Mouse (Mus musculus) megakaryocyte, embryonic 14.5 days (primary cell): ENCODE results near the gene Fam213b. TPM values are rescaled to one million over a fixed set of nuclear protein-coding genes. Genes with fewer than 3 reads are reported as not detected.

Experiments
- H3K27me3 ChIP-seq: replicated peaks from 2 replicates; pipeline ENCODE3; 2012; ENCODE audit warnings: inconsistent platforms
- H3K36me3 ChIP-seq: replicated peaks from 2 replicates; pipeline ENCODE3; 2012; ENCODE audit warnings: low read length, inconsistent platforms, mixed read lengths
- H3K4me1 ChIP-seq: 2 replicates; pipeline ENCODE4 v1.6.1; 2012; ENCODE audit warnings: inconsistent platforms
- H3K4me3 ChIP-seq: replicated peaks from 2 replicates; pipeline ENCODE3; 2012; ENCODE audit warnings: moderate library complexity, mild to moderate bottlenecking, inconsistent platforms
- H3K9me3 ChIP-seq: 2 replicates; pipeline ENCODE4 v1.6.1; 2012; ENCODE audit warnings: inconsistent platforms
- FLI1 ChIP-seq: IDR thresholded peaks from 2 replicates; pipeline ENCODE4 v1.6.1; 2012; ENCODE audit warnings: low read length, inconsistent platforms, mixed read lengths
- GATA1 ChIP-seq: IDR thresholded peaks from 3 replicates; pipeline ENCODE4 v1.6.1; 2012; ENCODE audit warnings: mixed read lengths, low read length, inconsistent platforms, borderline replicate concordance
- polyA plus RNA-seq: library from polyadenylated mRNA; stranded (reverse); fragments of >175 nt; gene quantifications from 2 replicates; pipeline ENCODE4 v1.2.3, GENCODE M21; 2012; ENCODE audit warnings: low replicate concordance; ENCODE audit not compliant: insufficient read depth

The Fam213b gene
- polyA plus RNA-seq, result 13.1 TPM in 1 of 2 replicates, not detected in the other

DNA sequence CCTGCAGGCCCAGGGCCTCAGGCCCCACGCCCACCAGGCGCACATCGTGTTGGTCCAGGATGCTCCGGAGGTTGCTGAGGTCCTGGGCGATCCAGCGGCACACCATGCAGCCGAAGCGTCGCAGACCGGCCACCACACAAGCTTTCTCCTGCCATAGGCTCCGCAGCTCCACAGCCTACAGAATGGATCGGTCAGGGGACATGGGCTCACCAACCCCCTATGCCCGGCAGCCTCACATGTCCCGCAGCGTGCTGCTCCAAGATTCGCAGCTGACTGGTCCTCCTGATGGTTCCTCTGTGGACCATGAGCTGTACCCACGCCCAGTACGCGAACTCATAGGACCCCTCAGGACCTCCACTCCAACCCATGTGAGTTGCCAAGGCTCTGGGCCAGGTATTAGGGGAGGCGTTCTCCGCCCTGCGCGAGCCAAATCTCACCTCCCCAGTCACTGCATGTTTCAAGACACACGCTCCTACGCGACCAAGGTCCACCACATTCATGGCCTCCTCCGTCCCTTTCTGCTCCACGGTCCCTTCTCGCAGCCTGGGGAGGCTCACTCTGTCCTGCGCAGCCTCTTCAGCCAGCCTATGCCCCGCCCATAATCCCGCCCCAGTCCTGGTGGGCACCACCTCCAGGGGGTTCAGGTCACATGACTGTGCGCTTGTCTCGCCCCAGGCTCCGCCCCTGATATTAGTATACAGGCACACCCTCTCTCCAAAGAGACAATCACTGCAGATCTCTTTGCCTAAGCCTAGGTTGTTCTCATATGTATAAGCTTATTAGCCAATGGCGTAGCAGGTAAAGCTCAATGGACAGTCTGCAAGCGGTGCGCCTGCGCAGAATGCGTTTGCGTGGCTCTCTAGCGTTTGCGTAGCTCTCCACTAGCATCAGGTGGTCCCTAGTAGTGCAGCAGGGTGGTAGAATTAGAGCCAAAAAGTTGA, at the start of gene Fam213b:
Fam213b (minus strand) TSS at position 630 of the 941 bp plus-strand sequence.
- H3K27me3 ChIP-seq, result peaks cover 73% of the 10 kb centered on the region
- peaks cover 28% of the 10 kb centered on the region for H3K4me1 ChIP-seq
- peak within 1 kb of the TSS; percentile 92 for H3K4me3 ChIP-seq
- H3K9me3 ChIP-seq, result peaks cover 19% of the 10 kb centered on the region
- TF ChIP-seq FLI1 (no peak), GATA1 (no peak)
- H3K36me3 ChIP-seq, result no peaks in the 10 kb centered on the region

GRCm38 (mm10) chr4:154948066-154948939, 49.4 kb upstream of the Fam213b start:
- Histone ChIP-seq H3K4me3 (no peak overlapping the region), H3K27me3 (peaks cover 72% of the 10 kb centered on the region), H3K9me3 (no peaks in the 10 kb centered on the region), H3K36me3 (no peaks in the 10 kb centered on the region), H3K4me1 (peaks cover 25% of the 10 kb centered on the region)
- TF ChIP-seq FLI1 (no peak), GATA1 (no peak)

DNA sequence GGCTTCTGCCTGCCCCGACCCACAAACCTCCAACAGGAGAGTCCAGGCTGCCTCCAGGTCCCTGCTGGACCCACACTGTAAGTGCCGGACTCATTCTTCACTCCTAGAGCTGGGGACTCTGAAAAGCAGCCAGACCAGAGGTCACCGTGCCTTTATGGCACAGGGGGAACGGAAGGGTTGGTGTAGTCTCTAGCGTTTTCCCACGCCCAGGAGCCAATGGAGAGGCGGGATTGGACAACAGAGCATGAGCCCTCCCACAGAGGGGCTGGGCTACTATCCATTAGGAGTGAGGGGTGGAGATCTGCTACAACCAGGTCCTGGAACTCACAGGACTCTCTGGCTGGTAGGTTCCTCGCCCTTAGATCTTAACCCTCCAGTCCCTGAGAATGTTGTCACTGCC, 47.4 kb upstream of the Fam213b start:
- Histone ChIP-seq H3K4me1 (peaks cover 29% of the 10 kb centered on the region), H3K36me3 (no peaks in the 10 kb centered on the region), H3K27me3 (peaks cover 54% of the 10 kb centered on the region), H3K4me3 (peak overlapping the region; percentile 24), H3K9me3 (no peaks in the 10 kb centered on the region)
- TF ChIP-seq FLI1 (no peak), GATA1 (no peak)

- H3K27me3 ChIP-seq, result peaks cover 36% of the 10 kb centered on the region
- peak overlapping the region; percentile 67 for H3K4me3 ChIP-seq
- H3K4me1 ChIP-seq, result peaks cover 40% of the 10 kb centered on the region
- H3K36me3 ChIP-seq, result no peaks in the 10 kb centered on the region
- no peaks in the 10 kb centered on the region for H3K9me3 ChIP-seq
- TF ChIP-seq GATA1 (no peak), FLI1 (no peak)
Measured at GRCm38 (mm10) chr4:154944121-154944590, 45.2 kb upstream of the Fam213b start.

DNA sequence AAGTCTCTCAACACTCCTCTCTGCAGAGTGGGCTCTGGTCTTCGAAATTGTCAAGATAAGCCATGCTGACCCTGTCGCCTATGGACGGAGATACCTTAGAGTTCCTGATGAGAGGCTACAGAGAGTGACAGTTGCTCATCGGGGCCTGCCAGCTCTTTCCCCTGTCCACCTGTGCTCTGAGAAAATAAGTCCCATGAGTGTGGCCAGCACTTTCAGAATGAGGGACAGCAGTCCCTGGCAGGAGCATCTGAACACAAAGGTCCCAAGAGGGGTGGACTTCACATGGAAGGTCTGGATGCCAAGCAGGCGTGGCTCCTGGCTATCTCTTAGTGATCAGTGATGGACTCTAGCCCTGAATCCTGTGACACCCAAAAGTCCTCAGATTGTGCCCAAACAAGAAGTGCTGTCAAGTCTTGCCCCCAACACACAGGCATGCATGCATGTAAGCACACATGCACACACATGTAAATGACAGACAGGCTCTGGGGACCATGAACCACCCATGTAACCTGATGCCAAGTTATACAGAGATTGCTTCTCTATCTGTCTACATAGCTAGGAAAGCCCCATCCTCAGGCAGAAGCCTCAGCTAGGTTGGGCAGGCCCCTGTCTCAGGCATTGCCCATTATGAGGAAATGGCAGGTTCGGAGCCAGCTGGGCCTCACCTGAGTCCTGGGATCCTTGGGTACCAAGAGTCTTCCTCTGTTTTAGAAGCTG, 44.5 kb upstream of the Fam213b start:
- Histone ChIP-seq H3K9me3 (no peaks in the 10 kb centered on the region), H3K4me1 (peaks cover 40% of the 10 kb centered on the region), H3K4me3 (peak overlapping the region; percentile 67), H3K36me3 (no peaks in the 10 kb centered on the region), H3K27me3 (peaks cover 31% of the 10 kb centered on the region)
- no peak for TF ChIP-seq FLI1
- no peak for TF ChIP-seq GATA1

DNA sequence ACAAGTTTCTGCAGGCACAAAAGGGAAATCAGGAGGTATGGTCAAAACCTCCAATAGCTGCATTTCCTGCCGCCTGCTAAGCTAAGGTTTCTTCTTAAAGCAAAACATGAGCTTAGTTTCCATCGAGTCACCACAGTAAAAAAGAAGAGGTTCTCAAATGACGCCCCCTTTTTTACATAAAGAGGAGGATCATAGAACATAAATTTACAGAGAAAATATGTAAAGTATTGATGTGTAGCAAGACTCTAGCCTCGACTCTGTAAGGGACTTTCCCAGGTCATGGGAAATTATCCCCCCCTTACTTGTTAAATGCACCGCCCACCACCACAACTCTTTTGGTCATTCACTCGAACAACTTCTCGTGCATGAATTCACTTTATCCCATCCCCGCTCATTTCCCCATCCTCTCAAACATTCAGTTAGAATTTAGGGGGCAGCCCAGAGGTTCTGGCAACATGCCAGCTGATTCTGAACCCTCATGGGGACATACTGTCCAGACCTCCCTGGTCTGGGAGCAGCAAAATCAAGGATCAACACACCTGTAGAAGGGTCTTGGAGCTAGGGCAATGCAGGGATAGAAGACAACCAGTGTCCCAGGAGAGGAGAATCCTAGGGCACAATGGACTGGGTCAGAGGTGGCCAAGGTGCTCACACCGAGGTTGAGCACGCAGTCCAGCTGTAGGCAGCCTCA, 43.8 kb upstream of the Fam213b start:
- no peaks in the 10 kb centered on the region for H3K36me3 ChIP-seq
- peaks cover 31% of the 10 kb centered on the region for H3K27me3 ChIP-seq
- peak overlapping the region; percentile 62 for H3K4me3 ChIP-seq
- peaks cover 40% of the 10 kb centered on the region for H3K4me1 ChIP-seq
- H3K9me3 ChIP-seq, result no peaks in the 10 kb centered on the region
- TF ChIP-seq GATA1 (no peak), FLI1 (no peak)

DNA sequence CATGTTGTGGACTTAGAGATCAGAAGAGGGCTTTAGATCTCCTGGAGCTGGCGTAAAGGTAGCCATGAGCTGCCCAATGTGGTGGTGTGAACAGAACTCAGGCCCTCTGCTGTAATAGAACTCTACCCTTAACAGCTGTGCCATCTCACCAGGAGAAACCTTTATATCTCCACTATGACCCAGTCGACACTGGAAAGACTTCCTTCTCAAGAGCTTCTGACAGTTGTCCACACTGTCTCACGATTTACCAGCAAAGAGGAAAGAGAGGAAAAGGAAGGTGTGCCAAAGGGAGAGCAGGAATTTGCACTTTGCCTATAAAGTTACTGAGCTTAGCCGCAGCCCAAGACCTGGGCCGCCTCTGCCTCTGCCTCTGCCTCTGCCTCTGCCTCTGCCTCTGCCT, 42.9 kb upstream of the Fam213b start:
- Histone ChIP-seq H3K36me3 (no peaks in the 10 kb centered on the region), H3K27me3 (peaks cover 30% of the 10 kb centered on the region), H3K4me3 (peak overlapping the region; percentile 9), H3K9me3 (no peaks in the 10 kb centered on the region), H3K4me1 (peaks cover 42% of the 10 kb centered on the region)
- TF ChIP-seq FLI1, result no peak
- TF ChIP-seq GATA1, result no peak

GRCm38 (mm10) chr4:154940156-154940555, 41.2 kb upstream of the Fam213b start:
- TF ChIP-seq FLI1 (no peak), GATA1 (no peak)
- H3K27me3 ChIP-seq, result peaks cover 17% of the 10 kb centered on the region
- H3K36me3 ChIP-seq, result no peaks in the 10 kb centered on the region

GRCm38 (mm10) chr4:154937746-154938145, 38.8 kb upstream of the Fam213b start:
- peaks cover 32% of the 10 kb centered on the region for H3K27me3 ChIP-seq
- H3K4me3 ChIP-seq, result no peak overlapping the region
- H3K4me1 ChIP-seq, result peaks cover 41% of the 10 kb centered on the region
- TF ChIP-seq GATA1 (no peak), FLI1 (no peak)
- no peaks in the 10 kb centered on the region for H3K36me3 ChIP-seq
- H3K9me3 ChIP-seq, result no peaks in the 10 kb centered on the region

More at GRCm38 (mm10) chr4:154940156-154940555, 41.2 kb upstream of the Fam213b start:
- H3K4me3 ChIP-seq, result no peak overlapping the region
- H3K4me1 ChIP-seq, result peaks cover 43% of the 10 kb centered on the region
- H3K9me3 ChIP-seq, result no peaks in the 10 kb centered on the region
